In genomic region chr11:120190526-120191412, GRCm38 (mm10) we compare ENCODE assay signal across 8 mouse cellular contexts. TPM values are rescaled to one million over a fixed set of nuclear protein-coding genes. Genes with fewer than 3 reads are reported as not detected.
DNase-seq lines count a peak whose midpoint lies in the region; ATAC-seq and TF ChIP-seq lines count a peak whose summit lies in the region.

No protein-coding gene starts in this region.

- TF ChIP-seq POLR2A in lung, adult 2 months (IDR thresholded peaks at IDR 0.05; ENCODE audit: borderline replicate concordance, extremely low read depth, low read depth, low read length): no peak
- TF ChIP-seq POLR2A in olfactory bulb, adult 2 months (IDR thresholded peaks at IDR 0.05; ENCODE audit: insufficient read depth, low read depth, low read length): no peak

- peak overlapping the region; percentile 99 for H3K9ac ChIP-seq in forebrain, embryonic 13.5 days

- peak overlapping the region; percentile 98 for H3K4me2 ChIP-seq in forebrain, embryonic 13.5 days

- H3K27ac ChIP-seq in forebrain, embryonic 13.5 days: peak overlapping the region; percentile 96
- H3K27ac ChIP-seq in olfactory bulb, adult 2 months (ENCODE audit: insufficient read depth, low read depth, low read length): peak overlapping the region; percentile 49; the same call in 1 of the 2 replicates

- no peak for TF ChIP-seq CTCF in lung, adult 2 months (IDR thresholded peaks at IDR 0.05; ENCODE audit: insufficient read depth, low read length)
- TF ChIP-seq CTCF in olfactory bulb, adult 2 months (IDR thresholded peaks at IDR 0.05; ENCODE audit: insufficient read depth, low read depth, low read length): no peak

- no peak for ATAC-seq in forebrain, embryonic 13.5 days

- H3K36me3 ChIP-seq in forebrain, embryonic 13.5 days (ENCODE audit: poor library complexity, severe bottlenecking): 0 out of 2 replicates have a peak, but pooled peaks cover 1% of the 10 kb centered on the region

- DNase-seq in lung, adult 18-20 months: peak; percentile 25 to 26
- DNase-seq in lung, adult 2 months: no peak
- peak; percentile 25 for DNase-seq in kidney, postnatal 14 days
- DNase-seq in thymus, postnatal 0 days (ENCODE audit: low spot score): no peak
- DNase-seq in adrenal gland, adult 8-10 months: no peak
- DNase-seq in layer of hippocampus, postnatal 10 days (ENCODE audit: low spot score in 2 of 2): no peak

- no peaks in the 10 kb centered on the region for H3K9me3 ChIP-seq in forebrain, embryonic 13.5 days (replicated peaks)

- no peaks in the 10 kb centered on the region for H3K27me3 ChIP-seq in forebrain, embryonic 13.5 days

- no peaks in the 10 kb centered on the region for H3K4me1 ChIP-seq in lung, adult 2 months (ENCODE audit: control insufficient read depth, insufficient read depth, low read length)
- H3K4me1 ChIP-seq in forebrain, embryonic 13.5 days: peaks cover 21% of the 10 kb centered on the region
- peaks cover 17% of the 10 kb centered on the region for H3K4me1 ChIP-seq in olfactory bulb, adult 2 months (ENCODE audit: control insufficient read depth, insufficient read depth, low read length)

- H3K4me3 ChIP-seq in lung, adult 2 months (replicated peaks; ENCODE audit: extremely low read depth, low read depth, low read length): no peak overlapping the region
- H3K4me3 ChIP-seq in forebrain, embryonic 13.5 days: peak overlapping the region; percentile 91
- no peak overlapping the region for H3K4me3 ChIP-seq in olfactory bulb, adult 2 months (ENCODE audit: insufficient read depth, low read depth, low read length)

- 60% methylated on average over 14 of the region's 14 CpGs for WGBS in lung, adult 2 months
- WGBS in forebrain, embryonic 13.5 days: 38% methylated on average over 14 of the region's 14 CpGs
- 70% methylated on average over 14 of the region's 14 CpGs for WGBS in olfactory bulb, adult 2 months

RNA-seq across cellular contexts. Expression of gene Slc38a10, which starts 39.6 kb away (rescaled TPM):
- polyA plus RNA-seq in lung, adult 2 months (2012; rRNA removed): 132 and 170 TPM in 2 replicates
- polyA plus RNA-seq in forebrain, embryonic 13.5 days (2015; fragmentation: Nextera tagmentation; extraction: Ambion mirVana): 76.8 and 92.2 TPM in 2 replicates
- polyA plus RNA-seq in olfactory bulb, adult 2 months (2012; ENCODE audit: insufficient read depth, insufficient read length, low replicate concordance, missing spikeins): 77.6 TPM in 1 of 2 replicates, not detected in the other
- 58.9 and 60.9 TPM in 2 replicates for polyA plus RNA-seq in thymus, postnatal 0 days (2015; fragmentation: Nextera tagmentation; extraction: Ambion mirVana)
- 100 to 1,000 TPM; 155 to 215 (median 187) TPM for total RNA-seq in adrenal gland, adult 8-10 months (2022)
- total RNA-seq in layer of hippocampus, postnatal 10 days (2021): 100 to 1,000 TPM; 107 to 123 TPM

RNA-seq across cellular contexts. Expression of gene Bahcc1, which starts 42.0 kb away (rescaled TPM):
- polyA plus RNA-seq in lung, adult 2 months (2012; rRNA removed): 10.8 and 12.4 TPM in 2 replicates
- 17.2 TPM in 2 replicates for polyA plus RNA-seq in forebrain, embryonic 13.5 days (2015; fragmentation: Nextera tagmentation; extraction: Ambion mirVana)
- polyA plus RNA-seq in olfactory bulb, adult 2 months (2012; ENCODE audit: insufficient read depth, insufficient read length, low replicate concordance, missing spikeins): not detected in 2 replicates
- polyA plus RNA-seq in thymus, postnatal 0 days (2015; fragmentation: Nextera tagmentation; extraction: Ambion mirVana): 3.3 and 4.6 TPM in 2 replicates
- total RNA-seq in adrenal gland, adult 8-10 months (2022): 10 to 100 TPM; 16.6 to 24.5 (median 19.5) TPM
- total RNA-seq in layer of hippocampus, postnatal 10 days (2021): 10 to 100 TPM; 21.9 to 26.0 TPM

Comparison
In these comparisons a context has a peak if more than half of its experiments do, and no peak if none do; other contexts are left out.
1. DNase-seq: peak in lung, adult 18-20 months (2 of 2) and kidney, postnatal 14 days (single experiment); none in lung, adult 2 months (single experiment), thymus, postnatal 0 days (single experiment), adrenal gland, adult 8-10 months (single experiment) and layer of hippocampus, postnatal 10 days (0 of 2).